Mouse (Mus musculus) MEL (cell line): ENCODE measurements at regions not wholly inside any gene's neighbourhood (a gene's known extent, or its start where the extent isn't known, plus 50 kb on each side); places are given as distances from the start of the nearest gene placed in this dataset.

ENCODE experiments used
- CHD2 ChIP-seq: IDR thresholded peaks from 2 replicates; pipeline ENCODE4 v1.6.1; 2011; ENCODE audit warnings: low read length, improper control_type of control experiment
- CTCF ChIP-seq, 3 experiments: IDR thresholded peaks in 2 of 3; conservative IDR thresholded peaks in 1 of 3; 2 replicates each; pipeline ENCODE4 v1.5.1; 2011 to 2012; ENCODE audit warnings: low read length in 3 of 3, low read depth in 2 of 3, mild to moderate bottlenecking in 2 of 3, improper control_type of control experiment in 1 of 3, inconsistent platforms in 1 of 3, mixed read lengths in 1 of 3, moderate library complexity in 1 of 3; ENCODE audit not compliant: control insufficient read depth in 1 of 3, insufficient read depth in 1 of 3, poor library complexity in 1 of 3, severe bottlenecking in 1 of 3
- GATA1 ChIP-seq: IDR thresholded peaks from 2 replicates; pipeline ENCODE4 v1.6.1; 2011; ENCODE audit warnings: low read depth, low read length, improper control_type of control experiment
- JUND ChIP-seq: IDR thresholded peaks from 2 replicates; pipeline ENCODE4 v1.6.1; 2011; ENCODE audit warnings: low read depth, mild to moderate bottlenecking, improper control_type of control experiment, low read length
- MAFK ChIP-seq: IDR thresholded peaks from 2 replicates; pipeline ENCODE4 v1.6.1; 2011; ENCODE audit warnings: low read depth, mild to moderate bottlenecking, low read length, improper control_type of control experiment, borderline replicate concordance
- MXI1 ChIP-seq: IDR thresholded peaks from 2 replicates; pipeline ENCODE4 v1.6.1; 2011; ENCODE audit warnings: mild to moderate bottlenecking, low read depth, low read length, improper control_type of control experiment
- MYC ChIP-seq: IDR thresholded peaks from 2 replicates; pipeline ENCODE4 v1.6.1; 2011; ENCODE audit warnings: low read depth, mild to moderate bottlenecking, low read length, improper control_type of control experiment, moderate library complexity
- POLR2A ChIP-seq, 2 experiments: IDR thresholded peaks; 2 replicates each; pipeline ENCODE4 v1.6.1; 2011 to 2012; ENCODE audit warnings: low read length in 2 of 2, mild to moderate bottlenecking in 2 of 2, control low read depth in 1 of 2, improper control_type of control experiment in 1 of 2, low read depth in 1 of 2, moderate library complexity in 1 of 2; ENCODE audit not compliant: control insufficient read depth in 1 of 2, insufficient read depth in 1 of 2, poor library complexity in 1 of 2
- TBP ChIP-seq: IDR thresholded peaks from 2 replicates; pipeline ENCODE4 v1.8.0; 2011; ENCODE audit warnings: low read depth, low read length, improper control_type of control experiment

DNA sequence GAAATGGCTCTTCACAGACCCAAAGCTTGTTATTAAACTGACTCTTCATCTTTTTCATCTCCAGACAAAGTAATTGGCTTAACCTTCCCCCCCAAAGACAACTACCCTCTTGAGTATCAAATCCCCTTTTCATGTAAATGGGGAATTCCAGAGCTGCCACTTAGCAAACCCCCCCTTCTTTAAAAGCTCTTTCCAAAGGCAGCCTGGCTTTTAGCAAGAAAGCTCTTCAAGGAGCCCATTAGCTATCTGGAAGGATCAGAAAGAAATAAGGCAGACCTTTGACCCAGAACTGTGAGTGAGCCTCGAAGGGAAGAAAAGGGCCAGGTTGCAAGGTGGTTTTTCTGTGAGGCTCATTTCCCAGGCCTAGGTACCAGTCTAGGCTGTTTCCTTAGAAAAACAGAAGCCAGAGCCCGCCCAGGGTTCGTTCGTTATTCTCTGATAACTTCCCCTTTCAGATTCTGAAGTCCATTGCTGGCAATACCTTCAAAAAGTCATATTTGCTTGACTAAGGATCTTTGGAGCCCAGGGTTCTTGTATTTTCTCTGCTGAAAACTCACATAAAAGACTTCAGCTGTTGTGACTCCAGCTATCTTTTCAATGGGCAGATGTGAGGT is 329.9 kb downstream of the Nuak1 start:
- TF ChIP-seq GATA1 (no peak), MXI1 (no peak), CTCF (IDR thresholded peaks at IDR 0.05 in 2 of 3, conservative IDR thresholded peaks at IDR 0.05 in 1 of 3; ENCODE audit: control insufficient read depth in 1 of 3, insufficient read depth in 1 of 3, low read depth in 2 of 3, low read length in 3 of 3, poor library complexity in 1 of 3, severe bottlenecking in 1 of 3) (no peak), MYC (no peak), JUND (no peak), MAFK (no peak), TBP (no peak), POLR2A (IDR thresholded peaks at IDR 0.05; ENCODE audit: control insufficient read depth in 1 of 2, insufficient read depth in 1 of 2, low read depth in 1 of 2, low read length in 2 of 2, poor library complexity in 1 of 2) (no peak), CHD2 (no peak)
